Mouse (Mus musculus) adrenal gland, adult 2 months (tissue): ENCODE data around the gene Armc10. TPM values are rescaled to one million over a fixed set of nuclear protein-coding genes. Genes with fewer than 3 reads are reported as not detected.
"Not testable (repeated sequence)": the region's sequence is repeated elsewhere in the genome, so short reads cannot be mapped to it uniquely, and the experiment has no call there.

ENCODE experiments used
- DNase-seq: peaks from one replicate; pipeline ENCODE4 v3.0.0; 2021
- polyA plus RNA-seq: library from polyadenylated mRNA; depleted of rRNA; stranded (reverse); fragments of >200 nt; gene quantifications from 2 replicates; pipeline ENCODE4 v1.2.3, GENCODE M21; 2012; rRNA removed
- total RNA-seq, 2 experiments: library from RNA; stranded (reverse); gene quantifications; 2 replicates each; pipeline ENCODE4 v1.2.3; 2021

Gene Armc10
- total and polyA plus RNA-seq, 3 experiments, result 17.9 to 410 (median 18.0) TPM

GRCm38 (mm10) chr5:21702873-21703475, 57.4 kb downstream of the Armc10 start:
- no peak for DNase-seq

- no peak for DNase-seq
These were observed 58.1 kb downstream of the Armc10 start for GRCm38 (mm10) chr5:21703708-21704107.

GRCm38 (mm10) chr5:21706546-21706945, 60.9 kb downstream of the Armc10 start:
- DNase-seq, result no peak

GRCm38 (mm10) chr5:21708011-21708410, 62.4 kb downstream of the Armc10 start:
- DNase-seq, result not testable (repeated sequence)

Other genes starting within 250 kb of the Armc10 start
- gene Ccdc146, start 221.1 kb upstream of the Armc10 start, total RNA-seq, result under 1 TPM; 0.14 TPM
- 0.18 TPM in 1 of 2 replicates, not detected in the other for gene Ccdc146, start 221.1 kb upstream of the Armc10 start, polyA plus RNA-seq
- gene Fam185a, start 220.9 kb upstream of the Armc10 start, total RNA-seq, result 10 to 100 TPM; 11.2 to 15.1 TPM
- 5.7 and 7.9 TPM in 2 replicates for gene Fam185a, start 220.9 kb upstream of the Armc10 start, polyA plus RNA-seq
- 1 to 10 TPM; 2.3 to 3.1 TPM for gene Lrrc17, start 102.3 kb upstream of the Armc10 start, total RNA-seq
- 0.65 and 0.75 TPM in 2 replicates for gene Lrrc17, start 102.3 kb upstream of the Armc10 start, polyA plus RNA-seq
- gene Fbxl13, start 179 bp upstream of the Armc10 start, total RNA-seq, result under 1 TPM in 1 of 2 experiments, not detected in 1; 0.20 TPM
- gene Fbxl13, start 179 bp upstream of the Armc10 start, polyA plus RNA-seq, result 0.03 and 0.06 TPM in 2 replicates
- 10 to 100 TPM; 21.2 to 54.5 TPM for gene Napepld, start 55.6 kb downstream of the Armc10 start, total RNA-seq
- 13.2 and 21.6 TPM in 2 replicates for gene Napepld, start 55.6 kb downstream of the Armc10 start, polyA plus RNA-seq
- gene Pmpcb, start 91.3 kb downstream of the Armc10 start, total RNA-seq, result 100 to 1,000 TPM; 273 to 311 TPM
- gene Pmpcb, start 91.3 kb downstream of the Armc10 start, polyA plus RNA-seq, result 27.1 and 35.1 TPM in 2 replicates
- gene Dnajc2, start 139.4 kb downstream of the Armc10 start, total RNA-seq, result 10 to 100 TPM; 27.6 to 33.5 TPM
- 36.7 and 42.7 TPM in 2 replicates for gene Dnajc2, start 139.4 kb downstream of the Armc10 start, polyA plus RNA-seq
- 100 to 1,000 TPM; 136 to 146 TPM for gene Psmc2, start 139.5 kb downstream of the Armc10 start, total RNA-seq
- gene Psmc2, start 139.5 kb downstream of the Armc10 start, polyA plus RNA-seq, result 7.7 and 8.2 TPM in 2 replicates
- under 1 TPM in 1 of 2 experiments, not detected in 1; 0.14 TPM for gene Slc26a5, start 219.8 kb downstream of the Armc10 start, total RNA-seq
- not detected in 2 replicates for gene Slc26a5, start 219.8 kb downstream of the Armc10 start, polyA plus RNA-seq